ENCODE assay signal across 8 mouse cellular contexts in genomic region chr11:69419443-69419812, GRCm38 (mm10). TPM values are rescaled to one million over a fixed set of nuclear protein-coding genes. Genes with fewer than 3 reads are reported as not detected.
DNase-seq lines count a peak whose midpoint lies in the region; ATAC-seq and TF ChIP-seq lines count a peak whose summit lies in the region.

No protein-coding gene starts in this region.

- no peak for ATAC-seq in lung, postnatal 0 days
- no peak for ATAC-seq in stomach, embryonic 15.5 days (ENCODE audit: insufficient read depth, low FRiP score, low read depth)

- DNase-seq in heart, adult 11 months = peak; percentile 97
- DNase-seq in heart, postnatal 25 days (ENCODE audit: low spot score) = no peak
- peak; percentile 44 for DNase-seq in forelimb bud, embryonic 11.5 days (ENCODE audit: low read depth, low spot score)
- DNase-seq in kidney, adult 2 months = peak; percentile 43
- DNase-seq in lung, postnatal 0 days (ENCODE audit: low spot score) = peak; percentile 74
- DNase-seq in layer of hippocampus, adult 9-10 months (ENCODE audit: low spot score) = no peak

- no peaks in the 10 kb centered on the region for H3K27me3 ChIP-seq in kidney, adult 2 months (replicated peaks; ENCODE audit: control insufficient read depth, insufficient read depth, low read length)
- no peaks in the 10 kb centered on the region for H3K27me3 ChIP-seq in lung, postnatal 0 days (replicated peaks; ENCODE audit: insufficient read depth, low read length)
- peaks cover 10% of the 10 kb centered on the region; the same call in 1 of the 2 replicates for H3K27me3 ChIP-seq in stomach, embryonic 15.5 days (replicated peaks)

- H3K4me3 ChIP-seq in bone marrow macrophage, adult 2 months (ENCODE audit: insufficient read depth, low read length) = peak overlapping the region; percentile 48
- peak overlapping the region; percentile 70 for H3K4me3 ChIP-seq in kidney, adult 2 months (ENCODE audit: insufficient read depth, low read depth, low read length)
- H3K4me3 ChIP-seq in lung, postnatal 0 days (ENCODE audit: low read depth, low read length) = peak overlapping the region; percentile 54
- peak overlapping the region; percentile 68 for H3K4me3 ChIP-seq in stomach, embryonic 15.5 days (replicated peaks)

- TF ChIP-seq CTCF in bone marrow macrophage, adult 2 months (IDR thresholded peaks at IDR 0.05; ENCODE audit: low read depth, low read length) = no peak
- peak; percentile 45 for TF ChIP-seq CTCF in kidney, adult 2 months (conservative IDR thresholded peaks at IDR 0.05; ENCODE audit: insufficient read depth, insufficient read length, low read depth, low read length)
- TF ChIP-seq CTCF in lung, postnatal 0 days (IDR thresholded peaks at IDR 0.05) = peak; percentile 73

- no peaks in the 10 kb centered on the region for H3K36me3 ChIP-seq in kidney, adult 2 months (ENCODE audit: control insufficient read depth, insufficient read depth, low read length)
- no peaks in the 10 kb centered on the region for H3K36me3 ChIP-seq in lung, postnatal 0 days (ENCODE audit: insufficient read depth, low read length)
- no peaks in the 10 kb centered on the region for H3K36me3 ChIP-seq in stomach, embryonic 15.5 days

- H3K9ac ChIP-seq in lung, postnatal 0 days (replicated peaks; ENCODE audit: low read depth) = peak overlapping the region; percentile 29
- H3K9ac ChIP-seq in stomach, embryonic 15.5 days = peak overlapping the region; percentile 13; the same call in 1 of the 2 replicates

- TF ChIP-seq POLR2A in bone marrow macrophage, adult 2 months (IDR thresholded peaks at IDR 0.05; ENCODE audit: borderline replicate concordance, low read depth, low read length) = no peak
- TF ChIP-seq POLR2A in kidney, adult 2 months (IDR thresholded peaks at IDR 0.05; ENCODE audit: low read depth, low read length) = no peak

- 1% methylated on average over 19 of the region's 19 CpGs for whole genome bisulfite sequencing in kidney, adult 2 months
- WGBS in lung, postnatal 0 days = under 1% methylated on average over 19 of the region's 19 CpGs
- WGBS in stomach, embryonic 15.5 days = under 1% methylated on average over 19 of the region's 19 CpGs

- H3K4me1 ChIP-seq in bone marrow macrophage, adult 2 months (ENCODE audit: control insufficient read depth, insufficient read depth, low read length) = peaks cover 29% of the 10 kb centered on the region
- H3K4me1 ChIP-seq in kidney, adult 2 months (ENCODE audit: control insufficient read depth, insufficient read depth, low read length) = peaks cover 9% of the 10 kb centered on the region
- H3K4me1 ChIP-seq in lung, postnatal 0 days (ENCODE audit: insufficient read depth, low read depth, low read length) = peaks cover 13% of the 10 kb centered on the region
- peaks cover 48% of the 10 kb centered on the region for H3K4me1 ChIP-seq in stomach, embryonic 15.5 days

- H3K27ac ChIP-seq in bone marrow macrophage, adult 2 months (ENCODE audit: insufficient read depth, low read depth, low read length) = no peak overlapping the region; the same call in 1 of the 2 replicates
- peak overlapping the region; percentile 82 for H3K27ac ChIP-seq in kidney, adult 2 months (ENCODE audit: insufficient read depth, low read depth, low read length)
- H3K27ac ChIP-seq in lung, postnatal 0 days (ENCODE audit: low read length) = peak overlapping the region; percentile 89
- peak overlapping the region; percentile 99 for H3K27ac ChIP-seq in stomach, embryonic 15.5 days

- peak overlapping the region; percentile 96 for H3K4me2 ChIP-seq in lung, postnatal 0 days (replicated peaks; ENCODE audit: low read depth, low read length)
- H3K4me2 ChIP-seq in stomach, embryonic 15.5 days = peak overlapping the region; percentile 96

- no peaks in the 10 kb centered on the region for H3K9me3 ChIP-seq in lung, postnatal 0 days (ENCODE audit: low read length)
- no peaks in the 10 kb centered on the region for H3K9me3 ChIP-seq in stomach, embryonic 15.5 days

- intact Hi-C loops in heart, postnatal 25 days (cut with DNase I) = no loop called here

- TF ChIP-seq EP300 in lung, postnatal 0 days (IDR thresholded peaks at IDR 0.05) = no peak

RNA-seq across cellular contexts. Expression of gene Kdm6b, which starts 6.0 kb away (rescaled TPM):
- total RNA-seq in heart, postnatal 25 days (2021) = 10 to 100 TPM; 25.6 to 30.3 TPM
- polyA plus RNA-seq in bone marrow macrophage, adult 2 months (2012; ENCODE audit: insufficient read depth, insufficient read length, missing spikeins) = 8.1 and 9.3 TPM in 2 replicates
- polyA plus RNA-seq in kidney, adult 2 months (2012; rRNA removed) = 8.8 and 10.5 TPM in 2 replicates
- polyA plus RNA-seq in lung, postnatal 0 days (2015; fragmentation: Nextera tagmentation; extraction: Ambion mirVana) = 29.4 and 34.9 TPM in 2 replicates
- 25.4 and 26.5 TPM in 2 replicates for polyA plus RNA-seq in stomach, embryonic 15.5 days (2015; fragmentation: Nextera tagmentation; extraction: Ambion mirVana)

RNA-seq across cellular contexts. Expression of gene Tmem88, which starts 21.4 kb away (rescaled TPM):
- 10 to 100 TPM; 22.5 to 23.7 TPM for total RNA-seq in heart, postnatal 25 days (2021)
- not detected in 2 replicates for polyA plus RNA-seq in bone marrow macrophage, adult 2 months (2012; ENCODE audit: insufficient read depth, insufficient read length, missing spikeins)
- polyA plus RNA-seq in kidney, adult 2 months (2012; rRNA removed) = 25.4 and 25.8 TPM in 2 replicates
- polyA plus RNA-seq in lung, postnatal 0 days (2015; fragmentation: Nextera tagmentation; extraction: Ambion mirVana) = 96.5 and 101 TPM in 2 replicates
- 26.7 and 29.4 TPM in 2 replicates for polyA plus RNA-seq in stomach, embryonic 15.5 days (2015; fragmentation: Nextera tagmentation; extraction: Ambion mirVana)

RNA-seq across cellular contexts. Expression of gene Cyb5d1, which starts 24.0 kb away (rescaled TPM):
- total RNA-seq in heart, postnatal 25 days (2021) = 10 to 100 TPM; 26.1 to 29.3 TPM
- polyA plus RNA-seq in bone marrow macrophage, adult 2 months (2012; ENCODE audit: insufficient read depth, insufficient read length, missing spikeins) = 22.5 and 23.2 TPM in 2 replicates
- 26.6 and 27.9 TPM in 2 replicates for polyA plus RNA-seq in kidney, adult 2 months (2012; rRNA removed)
- polyA plus RNA-seq in lung, postnatal 0 days (2015; fragmentation: Nextera tagmentation; extraction: Ambion mirVana) = 16.3 and 16.5 TPM in 2 replicates
- polyA plus RNA-seq in stomach, embryonic 15.5 days (2015; fragmentation: Nextera tagmentation; extraction: Ambion mirVana) = 24.9 and 25.3 TPM in 2 replicates

RNA-seq across cellular contexts. Expression of gene Naa38, which starts 24.1 kb away (rescaled TPM):
- 10 to 100 TPM; 97.5 to 99.2 TPM for total RNA-seq in heart, postnatal 25 days (2021)
- 69.8 and 73.7 TPM in 2 replicates for polyA plus RNA-seq in bone marrow macrophage, adult 2 months (2012; ENCODE audit: insufficient read depth, insufficient read length, missing spikeins)
- polyA plus RNA-seq in kidney, adult 2 months (2012; rRNA removed) = 251 and 317 TPM in 2 replicates
- 126 and 142 TPM in 2 replicates for polyA plus RNA-seq in lung, postnatal 0 days (2015; fragmentation: Nextera tagmentation; extraction: Ambion mirVana)
- 154 and 179 TPM in 2 replicates for polyA plus RNA-seq in stomach, embryonic 15.5 days (2015; fragmentation: Nextera tagmentation; extraction: Ambion mirVana)

RNA-seq across cellular contexts. Expression of gene Chd3, which starts 50.2 kb away (rescaled TPM):
- 10 to 100 TPM; 26.4 to 27.9 TPM for total RNA-seq in heart, postnatal 25 days (2021)
- 134 and 137 TPM in 2 replicates for polyA plus RNA-seq in bone marrow macrophage, adult 2 months (2012; ENCODE audit: insufficient read depth, insufficient read length, missing spikeins)
- polyA plus RNA-seq in kidney, adult 2 months (2012; rRNA removed) = 168 and 175 TPM in 2 replicates
- 29.9 and 38.4 TPM in 2 replicates for polyA plus RNA-seq in lung, postnatal 0 days (2015; fragmentation: Nextera tagmentation; extraction: Ambion mirVana)
- polyA plus RNA-seq in stomach, embryonic 15.5 days (2015; fragmentation: Nextera tagmentation; extraction: Ambion mirVana) = 53.4 and 54.0 TPM in 2 replicates

Comparison
In these comparisons a context has a peak if more than half of its experiments do, and no peak if none do; other contexts are left out.
1. DNase-seq: peak in heart, adult 11 months (single experiment), forelimb bud, embryonic 11.5 days (single experiment), kidney, adult 2 months (single experiment) and lung, postnatal 0 days (single experiment); none in heart, postnatal 25 days (single experiment) and layer of hippocampus, adult 9-10 months (single experiment).
2. RNA of gene Tmem88, which starts 21.4 kb away (polyA plus RNA-seq): 96.5 to 101 TPM in lung, postnatal 0 days, 26.7 to 29.4 TPM in stomach, embryonic 15.5 days and 25.4 to 25.8 TPM in kidney, adult 2 months; not detected in bone marrow macrophage, adult 2 months; every median in the first group is over 10 times any median in the second.
3. Peak in every context shown above with its lines, with median percentiles within 50 percentile points of each other: H3K4me3 ChIP-seq.